Mouse (Mus musculus) hindbrain, embryonic 10.5 days (tissue): ENCODE measurements around the gene Bmpr1b. TPM values are rescaled to one million over a fixed set of nuclear protein-coding genes. Genes with fewer than 3 reads are reported as not detected.

Experiments used
- DNase-seq: peaks from one replicate; pipeline ENCODE4 v3.0.0-alpha.2; 2017; ENCODE audit warnings: low spot score
- H3K27ac ChIP-seq: fragments of 300-500 bp; sonication (generic); 2 replicates; pipeline ENCODE4 v1.5.1; 2016; ENCODE audit warnings: mild to moderate bottlenecking, moderate library complexity
- H3K27me3 ChIP-seq: fragments of 300-500 bp; sonication (generic); 2 replicates; pipeline ENCODE4 v1.6.1; 2016; ENCODE audit warnings: mild to moderate bottlenecking; ENCODE audit not compliant: poor library complexity, insufficient read depth, severe bottlenecking
- H3K36me3 ChIP-seq: fragments of 300-500 bp; sonication (generic); 2 replicates; pipeline ENCODE4 v1.6.1; 2016; ENCODE audit warnings: mild to moderate bottlenecking, moderate library complexity
- H3K4me1 ChIP-seq: fragments of 300-500 bp; sonication (generic); replicated peaks from 2 replicates; pipeline ENCODE4 v1.6.1; 2016; ENCODE audit warnings: mild to moderate bottlenecking
- H3K4me3 ChIP-seq: fragments of 300-500 bp; sonication (generic); 2 replicates; pipeline ENCODE4 v1.5.1; 2016; ENCODE audit warnings: mild to moderate bottlenecking, moderate library complexity
- H3K9me3 ChIP-seq: fragments of 300-500 bp; sonication (generic); 2 replicates; pipeline ENCODE4 v1.6.1; 2016; ENCODE audit warnings: mild to moderate bottlenecking, moderate library complexity
- WGBS: fragments of 180-500 bp; shearing (Covaris S2); methylation state at CpG from one replicate; pipeline ENCODE4 v1.1.7; 2016; 5-methylcytosine and 5-hydroxymethylcytosine counted together
- polyA plus RNA-seq: library from polyadenylated mRNA; unstranded; fragments of >200 nt; fragmentation: Nextera tagmentation; extraction: Ambion mirVana; gene quantifications from 2 replicates; pipeline ENCODE4 v1.2.1, GENCODE M21; 2016

The Bmpr1b gene
- polyA plus RNA-seq, 1 experiment from 2014 or later, result 9.9 TPM

- Histone ChIP-seq H3K9me3 (no peaks in the 10 kb centered on the region), H3K27ac (no peak overlapping the region), H3K36me3 (no peaks in the 10 kb centered on the region), H3K4me3 (no peak overlapping the region), H3K27me3 (no peaks in the 10 kb centered on the region), H3K4me1 (no peaks in the 10 kb centered on the region)
- no peak for DNase-seq
- WGBS, result 56% methylated on average over 4 of the region's 4 CpGs
Observed at GRCm38 (mm10) chr3:141966244-141966643, 203.0 kb downstream of the Bmpr1b start.

GRCm38 (mm10) chr3:141952931-141953330, 216.3 kb downstream of the Bmpr1b start:
- no peaks in the 10 kb centered on the region for H3K9me3 ChIP-seq
- no peaks in the 10 kb centered on the region for H3K27me3 ChIP-seq
- DNase-seq, result no peak
- H3K36me3 ChIP-seq, result no peaks in the 10 kb centered on the region
- peaks cover 13% of the 10 kb centered on the region for H3K4me1 ChIP-seq
- WGBS, result 50% methylated on average over 6 of the region's 6 CpGs
- no peak overlapping the region for H3K4me3 ChIP-seq
- H3K27ac ChIP-seq, result no peak overlapping the region

- no peak for DNase-seq
- Histone ChIP-seq H3K9me3 (no peaks in the 10 kb centered on the region), H3K4me1 (peaks cover 13% of the 10 kb centered on the region), H3K27ac (no peak overlapping the region), H3K4me3 (no peak overlapping the region), H3K36me3 (no peaks in the 10 kb centered on the region), H3K27me3 (no peaks in the 10 kb centered on the region)
- WGBS, result 83% methylated on average over 8 of the region's 8 CpGs
Observed at GRCm38 (mm10) chr3:141950642-141951041, 218.6 kb downstream of the Bmpr1b start.

GRCm38 (mm10) chr3:141948506-141948905, 220.7 kb downstream of the Bmpr1b start:
- WGBS, result 88% methylated on average over 1 of the region's 1 CpGs
- peaks cover 17% of the 10 kb centered on the region for H3K4me1 ChIP-seq
- H3K36me3 ChIP-seq, result no peaks in the 10 kb centered on the region
- H3K9me3 ChIP-seq, result no peaks in the 10 kb centered on the region
- no peak overlapping the region for H3K27ac ChIP-seq
- no peak for DNase-seq
- no peak overlapping the region for H3K4me3 ChIP-seq
- H3K27me3 ChIP-seq, result no peaks in the 10 kb centered on the region

GRCm38 (mm10) chr3:141948096-141948495, 221.1 kb downstream of the Bmpr1b start:
- no peaks in the 10 kb centered on the region for H3K27me3 ChIP-seq
- no peaks in the 10 kb centered on the region for H3K36me3 ChIP-seq
- 90% methylated on average over 3 of the region's 3 CpGs for WGBS
- DNase-seq, result no peak
- H3K27ac ChIP-seq, result no peak overlapping the region
- H3K4me1 ChIP-seq, result peaks cover 20% of the 10 kb centered on the region
- H3K4me3 ChIP-seq, result no peak overlapping the region
- H3K9me3 ChIP-seq, result no peaks in the 10 kb centered on the region

- WGBS, result 88% methylated on average over 2 of the region's 2 CpGs
- Histone ChIP-seq H3K36me3 (no peaks in the 10 kb centered on the region), H3K27me3 (no peaks in the 10 kb centered on the region), H3K9me3 (no peaks in the 10 kb centered on the region), H3K27ac (no peak overlapping the region), H3K4me1 (peaks cover 13% of the 10 kb centered on the region), H3K4me3 (no peak overlapping the region)
- DNase-seq, result no peak
Observed at GRCm38 (mm10) chr3:141946846-141947245, 222.4 kb downstream of the Bmpr1b start.

GRCm38 (mm10) chr3:141943317-141943742, 225.9 kb downstream of the Bmpr1b start:
- Histone ChIP-seq H3K9me3 (no peaks in the 10 kb centered on the region), H3K27ac (no peak overlapping the region), H3K4me1 (peaks cover 21% of the 10 kb centered on the region), H3K4me3 (no peak overlapping the region), H3K27me3 (no peaks in the 10 kb centered on the region), H3K36me3 (no peaks in the 10 kb centered on the region)
- WGBS, result 46% methylated on average over 3 of the region's 3 CpGs
- no peak for DNase-seq

- no peak for DNase-seq
- Histone ChIP-seq H3K36me3 (no peaks in the 10 kb centered on the region), H3K9me3 (no peaks in the 10 kb centered on the region), H3K27ac (no peak overlapping the region), H3K4me3 (no peak overlapping the region), H3K4me1 (peaks cover 52% of the 10 kb centered on the region), H3K27me3 (no peaks in the 10 kb centered on the region)
- 98% methylated on average over 5 of the region's 5 CpGs for WGBS
Observed at GRCm38 (mm10) chr3:141940207-141940606, 229.0 kb downstream of the Bmpr1b start.

GRCm38 (mm10) chr3:141936594-141937272, 232.5 kb downstream of the Bmpr1b start:
- Histone ChIP-seq H3K27ac (peak overlapping the region; percentile 86), H3K27me3 (no peaks in the 10 kb centered on the region), H3K4me1 (peaks cover 77% of the 10 kb centered on the region), H3K4me3 (peak overlapping the region; percentile 18; the same call in 1 of the 2 replicates), H3K9me3 (no peaks in the 10 kb centered on the region), H3K36me3 (no peaks in the 10 kb centered on the region)
- 14% methylated on average over 16 of the region's 16 CpGs for WGBS
- peak; percentile 79 for DNase-seq

- DNase-seq, result no peak
- Histone ChIP-seq H3K27me3 (no peaks in the 10 kb centered on the region), H3K4me1 (peaks cover 92% of the 10 kb centered on the region), H3K36me3 (no peaks in the 10 kb centered on the region), H3K4me3 (no peak overlapping the region), H3K27ac (peak overlapping the region; percentile 70), H3K9me3 (no peaks in the 10 kb centered on the region)
- WGBS, result 64% methylated on average over 3 of the region's 3 CpGs
Observed at GRCm38 (mm10) chr3:141932956-141933355, 236.3 kb downstream of the Bmpr1b start.

- under 1% methylated on average over 10 of the region's 10 CpGs for WGBS
- DNase-seq, result peak; percentile 75
- Histone ChIP-seq H3K9me3 (no peaks in the 10 kb centered on the region), H3K27me3 (no peaks in the 10 kb centered on the region), H3K36me3 (no peaks in the 10 kb centered on the region), H3K4me3 (peak overlapping the region; percentile 49), H3K27ac (peak overlapping the region; percentile 87), H3K4me1 (peaks cover 80% of the 10 kb centered on the region)
Observed at GRCm38 (mm10) chr3:141931372-141932092, 237.7 kb downstream of the Bmpr1b start.

GRCm38 (mm10) chr3:141923442-141923841, 245.8 kb downstream of the Bmpr1b start:
- Histone ChIP-seq H3K4me3 (no peak overlapping the region), H3K4me1 (peaks cover 14% of the 10 kb centered on the region), H3K27ac (no peak overlapping the region), H3K27me3 (no peaks in the 10 kb centered on the region), H3K36me3 (no peaks in the 10 kb centered on the region), H3K9me3 (no peaks in the 10 kb centered on the region)
- 66% methylated on average over 1 of the region's 1 CpGs for WGBS
- DNase-seq, result no peak

GRCm38 (mm10) chr3:141921161-141921560, 248.1 kb downstream of the Bmpr1b start:
- H3K9me3 ChIP-seq, result no peaks in the 10 kb centered on the region
- H3K4me1 ChIP-seq, result peaks cover 10% of the 10 kb centered on the region
- H3K27ac ChIP-seq, result 0 out of 2 replicates have a peak overlapping the region, but pooled peaks have one; percentile 40
- no peaks in the 10 kb centered on the region for H3K36me3 ChIP-seq
- 46% methylated on average over 4 of the region's 4 CpGs for WGBS
- no peaks in the 10 kb centered on the region for H3K27me3 ChIP-seq
- DNase-seq, result no peak
- H3K4me3 ChIP-seq, result no peak overlapping the region
